Mouse (Mus musculus) midbrain, embryonic 12.5 days (tissue): Measurements from ENCODE around the gene Islr. TPM values are rescaled to one million over a fixed set of nuclear protein-coding genes. Genes with fewer than 3 reads are reported as not detected.
A peak's percentile ranks its signal among the peaks of the same experiment; 100 is the strongest.

Experiments used
- ATAC-seq: fragments of 200-750 bp; cut with Nextera tagmentation; 2 replicates; pipeline ENCODE4 v1.8.0; 2017; ENCODE audit warnings: low read depth, moderate TSS enrichment, moderate library complexity; ENCODE audit not compliant: low FRiP score
- H3K27ac ChIP-seq: fragments of 300-500 bp; sonication (generic); replicated peaks from 2 replicates; pipeline ENCODE4 v1.5.1; 2016; ENCODE audit warnings: mild to moderate bottlenecking
- H3K27me3 ChIP-seq: fragments of 300-500 bp; sonication (generic); 2 replicates; pipeline ENCODE4 v1.6.1; 2016; ENCODE audit warnings: mild to moderate bottlenecking
- H3K36me3 ChIP-seq: fragments of 300-500 bp; sonication (generic); 2 replicates; pipeline ENCODE4 v1.6.1; 2016
- H3K4me1 ChIP-seq: fragments of 300-500 bp; sonication (generic); 2 replicates; pipeline ENCODE4 v1.6.1; 2016
- H3K4me2 ChIP-seq: fragments of 300-500 bp; sonication (generic); replicated peaks from 2 replicates; pipeline ENCODE4 v1.6.1; 2016; ENCODE audit warnings: mild to moderate bottlenecking, moderate library complexity
- H3K4me3 ChIP-seq: fragments of 300-500 bp; sonication (generic); 2 replicates; pipeline ENCODE4 v1.5.1; 2016; ENCODE audit warnings: mild to moderate bottlenecking
- H3K9ac ChIP-seq: fragments of 300-500 bp; sonication (generic); replicated peaks from 2 replicates; pipeline ENCODE4 v1.6.1; 2016; ENCODE audit warnings: mild to moderate bottlenecking, moderate library complexity
- H3K9me3 ChIP-seq: fragments of 300-500 bp; sonication (generic); 2 replicates; pipeline ENCODE4 v1.6.1; 2016; ENCODE audit warnings: mild to moderate bottlenecking
- WGBS: fragments of 180-500 bp; shearing (Covaris S2); methylation state at CpG from one replicate; pipeline ENCODE4 v1.1.7; 2016; 5-methylcytosine and 5-hydroxymethylcytosine counted together
- polyA plus RNA-seq: library from polyadenylated mRNA; unstranded; fragments of >200 nt; fragmentation: Nextera tagmentation; extraction: Ambion mirVana; gene quantifications from 2 replicates; pipeline ENCODE4 v1.2.1, GENCODE M21; 2016

Gene Islr
- polyA plus RNA-seq, 1 experiment from 2014 or later: 42.6 TPM

GRCm38 (mm10) chr9:58242696-58243095 lies 38.6 kb upstream of the Islr start:
- ATAC-seq: no peak
- Histone ChIP-seq H3K9me3 (no peaks in the 10 kb centered on the region), H3K27ac (no peak overlapping the region), H3K4me2 (no peak overlapping the region), H3K9ac (no peak overlapping the region), H3K4me3 (no peak overlapping the region), H3K27me3 (no peaks in the 10 kb centered on the region), H3K36me3 (no peaks in the 10 kb centered on the region), H3K4me1 (peaks cover 27% of the 10 kb centered on the region)
- WGBS: 90% methylated on average over 5 of the region's 5 CpGs

GRCm38 (mm10) chr9:58241780-58242485 lies 37.8 kb upstream of the Islr start:
- Histone ChIP-seq H3K9me3 (no peaks in the 10 kb centered on the region), H3K4me3 (no peak overlapping the region), H3K4me1 (peaks cover 22% of the 10 kb centered on the region), H3K36me3 (no peaks in the 10 kb centered on the region), H3K27me3 (no peaks in the 10 kb centered on the region), H3K4me2 (no peak overlapping the region), H3K27ac (peak overlapping the region; percentile 66; the same call in 1 of the 2 replicates), H3K9ac (no peak overlapping the region)
- ATAC-seq: no peak
- 60% methylated on average over 9 of the region's 9 CpGs for WGBS

GRCm38 (mm10) chr9:58234502-58235015 lies 30.5 kb upstream of the Islr start:
- Histone ChIP-seq H3K9ac (no peak overlapping the region), H3K36me3 (peaks cover 22% of the 10 kb centered on the region), H3K9me3 (no peaks in the 10 kb centered on the region), H3K27ac (no peak overlapping the region), H3K4me3 (no peak overlapping the region), H3K27me3 (no peaks in the 10 kb centered on the region), H3K4me2 (no peak overlapping the region), H3K4me1 (no peaks in the 10 kb centered on the region)
- 95% methylated on average over 28 of the region's 28 CpGs for WGBS
- no peak for ATAC-seq

- H3K27ac ChIP-seq: no peak overlapping the region
- H3K9ac ChIP-seq: no peak overlapping the region
- H3K4me3 ChIP-seq: no peak overlapping the region
- no peaks in the 10 kb centered on the region for H3K4me1 ChIP-seq
- H3K27me3 ChIP-seq: no peaks in the 10 kb centered on the region
- H3K9me3 ChIP-seq: no peaks in the 10 kb centered on the region
- WGBS: 84% methylated on average over 5 of the region's 5 CpGs
- no peak for ATAC-seq
- H3K36me3 ChIP-seq: peaks cover 39% of the 10 kb centered on the region
- H3K4me2 ChIP-seq: no peak overlapping the region
Observed at GRCm38 (mm10) chr9:58232374-58232773, 28.3 kb upstream of the Islr start.

GRCm38 (mm10) chr9:58231746-58232145 lies 27.6 kb upstream of the Islr start:
- H3K27me3 ChIP-seq: no peaks in the 10 kb centered on the region
- no peak overlapping the region for H3K27ac ChIP-seq
- no peaks in the 10 kb centered on the region for H3K9me3 ChIP-seq
- H3K36me3 ChIP-seq: peaks cover 41% of the 10 kb centered on the region
- no peak overlapping the region for H3K9ac ChIP-seq
- no peak overlapping the region for H3K4me3 ChIP-seq
- no peaks in the 10 kb centered on the region for H3K4me1 ChIP-seq
- no peak for ATAC-seq
- H3K4me2 ChIP-seq: no peak overlapping the region
- WGBS: 83% methylated on average over 6 of the region's 6 CpGs

GRCm38 (mm10) chr9:58228777-58229466 lies 24.8 kb upstream of the Islr start:
- H3K36me3 ChIP-seq: peaks cover 32% of the 10 kb centered on the region
- WGBS: 92% methylated on average over 9 of the region's 9 CpGs
- no peaks in the 10 kb centered on the region for H3K4me1 ChIP-seq
- H3K27ac ChIP-seq: no peak overlapping the region
- H3K27me3 ChIP-seq: no peaks in the 10 kb centered on the region
- H3K9ac ChIP-seq: no peak overlapping the region
- no peak for ATAC-seq
- H3K9me3 ChIP-seq: no peaks in the 10 kb centered on the region
- no peak overlapping the region for H3K4me2 ChIP-seq
- H3K4me3 ChIP-seq: no peak overlapping the region

- no peak for ATAC-seq
- Histone ChIP-seq H3K9ac (no peak overlapping the region), H3K27me3 (no peaks in the 10 kb centered on the region), H3K36me3 (peaks cover 32% of the 10 kb centered on the region), H3K4me1 (no peaks in the 10 kb centered on the region), H3K4me2 (no peak overlapping the region), H3K9me3 (no peaks in the 10 kb centered on the region), H3K4me3 (no peak overlapping the region), H3K27ac (no peak overlapping the region)
- 70% methylated on average over 9 of the region's 9 CpGs for WGBS
Observed at GRCm38 (mm10) chr9:58225915-58226913, 22.1 kb upstream of the Islr start.

GRCm38 (mm10) chr9:58224356-58224755 lies 20.2 kb upstream of the Islr start:
- no peak for ATAC-seq
- WGBS: 90% methylated on average over 2 of the region's 2 CpGs
- H3K27me3 ChIP-seq: no peaks in the 10 kb centered on the region

GRCm38 (mm10) chr9:58220218-58220903 lies 16.3 kb upstream of the Islr start:
- Histone ChIP-seq H3K9me3 (no peaks in the 10 kb centered on the region), H3K27ac (no peak overlapping the region), H3K4me2 (no peak overlapping the region), H3K27me3 (no peaks in the 10 kb centered on the region), H3K9ac (no peak overlapping the region), H3K36me3 (0 out of 2 replicates have a peak, but pooled peaks cover 5% of the 10 kb centered on the region), H3K4me1 (peaks cover 4% of the 10 kb centered on the region; the same call in 1 of the 2 replicates), H3K4me3 (no peak overlapping the region)
- ATAC-seq: no peak
- WGBS: 73% methylated on average over 24 of the region's 24 CpGs

More at GRCm38 (mm10) chr9:58224356-58224755, 20.2 kb upstream of the Islr start:
- Histone ChIP-seq H3K9ac (no peak overlapping the region), H3K4me1 (no peaks in the 10 kb centered on the region), H3K9me3 (no peaks in the 10 kb centered on the region), H3K36me3 (peaks cover 22% of the 10 kb centered on the region), H3K27ac (no peak overlapping the region), H3K4me3 (no peak overlapping the region), H3K4me2 (no peak overlapping the region)

- Histone ChIP-seq H3K36me3 (0 out of 2 replicates have a peak, but pooled peaks cover 5% of the 10 kb centered on the region), H3K9me3 (no peaks in the 10 kb centered on the region), H3K4me1 (peaks cover 14% of the 10 kb centered on the region), H3K27me3 (no peaks in the 10 kb centered on the region), H3K9ac (no peak overlapping the region), H3K4me2 (no peak overlapping the region), H3K27ac (no peak overlapping the region), H3K4me3 (no peak overlapping the region)
- ATAC-seq: no peak
- 88% methylated on average over 3 of the region's 3 CpGs for WGBS
Observed at GRCm38 (mm10) chr9:58218539-58218938, 14.4 kb upstream of the Islr start.

GRCm38 (mm10) chr9:58216402-58216801 lies 12.3 kb upstream of the Islr start:
- Histone ChIP-seq H3K4me2 (no peak overlapping the region), H3K27ac (no peak overlapping the region), H3K9me3 (no peaks in the 10 kb centered on the region), H3K4me3 (no peak overlapping the region), H3K4me1 (peaks cover 14% of the 10 kb centered on the region), H3K36me3 (0 out of 2 replicates have a peak, but pooled peaks cover 5% of the 10 kb centered on the region), H3K27me3 (peaks cover 8% of the 10 kb centered on the region; the same call in 1 of the 2 replicates), H3K9ac (no peak overlapping the region)
- peak; percentile 30; the same call in 1 of the 2 replicates for ATAC-seq
- WGBS: 47% methylated on average over 6 of the region's 6 CpGs
